Mouse (Mus musculus): Measurements from ENCODE around the gene Gm3020. TPM values are rescaled to one million over a fixed set of nuclear protein-coding genes. Genes with fewer than 3 reads are reported as not detected.

Gm3020 gene
- 0.63 TPM for polyA plus RNA-seq (2014; fragmentation: Illumina TruSeq; extraction: RNeasy Lipid Tissue Mini Kit (QIAGEN cat#74804); ENCODE audit: low read depth, low replicate concordance)

DNA sequence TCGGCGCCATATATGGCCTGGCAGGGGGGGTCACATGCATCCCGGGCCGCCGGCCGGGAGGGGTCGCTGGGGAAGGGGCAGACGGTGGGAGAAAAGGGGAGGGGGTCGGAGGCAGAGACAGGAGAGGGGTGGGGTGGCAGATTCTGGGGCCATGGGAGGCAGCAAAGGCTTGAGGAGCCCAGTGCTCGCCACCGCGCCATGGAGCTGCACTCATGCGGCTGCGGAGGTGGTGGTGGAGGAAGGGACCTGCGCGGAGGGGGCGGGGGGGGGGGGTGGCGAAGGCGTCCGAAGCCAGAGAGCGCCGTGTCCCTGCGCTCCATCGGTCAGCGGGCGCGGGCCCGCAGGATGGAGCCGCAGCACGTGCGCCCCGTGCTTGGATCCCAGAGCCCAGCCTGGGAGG is at the start of gene Gm3020:
Gene Gm3020 (plus strand): TSS at position 301 of the 400 bp plus-strand sequence.

DNA sequence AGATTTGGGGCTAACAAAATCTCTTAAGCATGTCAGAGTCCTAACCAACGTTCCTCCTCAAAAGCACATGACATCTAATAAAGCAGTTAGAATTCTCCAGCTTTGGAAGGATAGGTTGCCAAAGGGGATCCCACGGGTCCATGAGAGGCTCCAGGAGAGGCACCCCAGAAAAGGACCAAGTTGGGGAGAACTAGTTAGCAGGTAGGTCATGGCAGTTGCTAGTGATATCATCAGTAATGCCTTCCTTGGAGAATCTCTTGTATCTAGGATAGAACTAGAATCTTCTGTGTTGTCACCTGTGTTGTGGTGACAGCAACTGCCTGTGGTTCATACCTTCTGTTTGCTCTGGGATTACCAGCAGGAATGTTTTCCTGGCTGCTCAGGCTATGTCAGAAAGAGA is 17.6 kb upstream of the Gm3020 start, which contains the start of gene Gm3012:
Gene Gm3012 (plus strand): TSS at position 301 of the 400 bp plus-strand sequence.

DNA sequence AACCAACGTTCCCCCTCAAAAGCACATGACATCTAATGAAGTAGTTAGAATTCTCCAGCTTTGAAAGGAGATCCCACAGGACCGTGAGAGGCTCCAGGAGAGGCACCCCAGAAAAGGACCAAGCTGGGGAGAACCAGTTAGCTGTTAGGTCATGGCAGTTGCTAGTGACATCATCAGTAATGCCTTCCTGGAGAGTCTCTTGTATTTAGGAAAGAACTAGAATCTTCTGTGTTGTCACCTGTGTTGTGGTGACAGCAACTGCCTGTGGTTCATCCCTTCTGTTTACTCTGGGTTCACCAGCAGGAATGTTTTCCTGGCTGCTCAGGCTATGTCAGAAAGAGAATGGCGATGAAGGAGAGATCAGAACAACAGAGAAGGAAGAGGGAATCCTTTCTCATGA is 36.7 kb downstream of the Gm3020 start, which contains the start of gene Gm3043:
Gene Gm3043 (plus strand): TSS at position 301 of the 400 bp plus-strand sequence.

Other genes starting within 250 kb of the Gm3020 start
- 0.63 TPM for gene Gm10409, start 239.4 kb upstream of the Gm3020 start, polyA plus RNA-seq (2014; fragmentation: Illumina TruSeq; extraction: RNeasy Lipid Tissue Mini Kit (QIAGEN cat#74804); ENCODE audit: low read depth, low replicate concordance)
- 0.28 TPM for gene Gm3005, start 223.9 kb upstream of the Gm3020 start, polyA plus RNA-seq (2014; fragmentation: Illumina TruSeq; extraction: RNeasy Lipid Tissue Mini Kit (QIAGEN cat#74804); ENCODE audit: low read depth, low replicate concordance)
- not detected for gene Gm10408, start 202.7 kb upstream of the Gm3020 start, polyA plus RNA-seq (2014; fragmentation: Illumina TruSeq; extraction: RNeasy Lipid Tissue Mini Kit (QIAGEN cat#74804); ENCODE audit: low read depth, low replicate concordance)
- not detected for gene Gm3012, start 17.5 kb upstream of the Gm3020 start, polyA plus RNA-seq (2014; fragmentation: Illumina TruSeq; extraction: RNeasy Lipid Tissue Mini Kit (QIAGEN cat#74804); ENCODE audit: low read depth, low replicate concordance)
- not detected for gene Gm3043, start 36.8 kb downstream of the Gm3020 start, polyA plus RNA-seq (2014; fragmentation: Illumina TruSeq; extraction: RNeasy Lipid Tissue Mini Kit (QIAGEN cat#74804); ENCODE audit: low read depth, low replicate concordance)
- not detected for gene Gm3002, start 158.0 kb downstream of the Gm3020 start, polyA plus RNA-seq (2014; fragmentation: Illumina TruSeq; extraction: RNeasy Lipid Tissue Mini Kit (QIAGEN cat#74804); ENCODE audit: low read depth, low replicate concordance)
- gene Gm3033, start 194.2 kb downstream of the Gm3020 start, polyA plus RNA-seq (2014; fragmentation: Illumina TruSeq; extraction: RNeasy Lipid Tissue Mini Kit (QIAGEN cat#74804); ENCODE audit: low read depth, low replicate concordance), result not detected
- gene Gm2916, start 232.1 kb downstream of the Gm3020 start, polyA plus RNA-seq (2014; fragmentation: Illumina TruSeq; extraction: RNeasy Lipid Tissue Mini Kit (QIAGEN cat#74804); ENCODE audit: low read depth, low replicate concordance), result not detected